Mouse (Mus musculus) liver, adult 2 months (tissue): Measurements from ENCODE around the gene Sgsm1.

Experiments
- CTCF ChIP-seq: fragments of 200-500 bp; IDR thresholded peaks from 2 replicates; pipeline ENCODE4 v1.5.1; 2011; ENCODE audit warnings: low read depth, low read length, control low read depth
- POLR2A ChIP-seq: fragments of 200-500 bp; IDR thresholded peaks from 2 replicates; pipeline ENCODE4 v1.6.1; 2011; ENCODE audit warnings: low read length, control low read depth; ENCODE audit not compliant: insufficient read depth; ENCODE audit errors: extremely low read depth

DNA sequence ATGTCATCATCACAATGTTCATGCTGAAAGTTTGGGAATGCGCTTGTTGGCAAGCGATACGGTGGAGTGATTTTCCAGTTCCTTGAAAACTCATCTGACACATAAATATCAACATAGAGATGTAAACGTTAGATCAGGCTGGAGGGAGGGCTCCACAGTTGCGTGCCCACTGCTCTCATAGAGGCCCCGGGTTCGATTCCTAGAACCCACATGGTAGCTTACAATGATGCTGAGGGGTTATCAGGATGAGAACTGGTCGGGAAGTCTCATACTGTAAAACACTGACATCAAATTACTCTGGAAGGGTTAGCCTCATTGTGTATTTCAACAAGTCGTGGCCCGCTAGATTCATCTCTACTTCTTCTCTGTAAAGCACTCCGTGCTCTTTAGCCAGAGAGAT is 24.5 kb downstream of the Sgsm1 start:
- no peak for TF ChIP-seq CTCF
- TF ChIP-seq POLR2A, result no peak
